Mouse (Mus musculus) gastrocnemius, adult 8-10 months (tissue): ENCODE measurements around the gene Opcml. TPM values are rescaled to one million over a fixed set of nuclear protein-coding genes. Genes with fewer than 3 reads are reported as not detected.
A peak's percentile ranks its signal among the peaks of the same experiment; 100 is the strongest.

ENCODE experiments used
- DNase-seq, 2 experiments: peaks; one replicate each; pipeline ENCODE4 v3.0.0; 2022; ENCODE audit warnings: low spot score in 2 of 2
- total RNA-seq, 4 experiments: library from RNA; stranded (reverse); gene quantifications; 2 replicates each; pipeline ENCODE4 v1.2.4; 2022

Gene Opcml
- total RNA-seq, 4 experiments from 2014 or later: 0.97 to 1.8 (median 1.2) TPM

- DNase-seq: no peak
Measured at GRCm38 (mm10) chr9:27830519-27830918, 39.9 kb downstream of the Opcml start.

DNA sequence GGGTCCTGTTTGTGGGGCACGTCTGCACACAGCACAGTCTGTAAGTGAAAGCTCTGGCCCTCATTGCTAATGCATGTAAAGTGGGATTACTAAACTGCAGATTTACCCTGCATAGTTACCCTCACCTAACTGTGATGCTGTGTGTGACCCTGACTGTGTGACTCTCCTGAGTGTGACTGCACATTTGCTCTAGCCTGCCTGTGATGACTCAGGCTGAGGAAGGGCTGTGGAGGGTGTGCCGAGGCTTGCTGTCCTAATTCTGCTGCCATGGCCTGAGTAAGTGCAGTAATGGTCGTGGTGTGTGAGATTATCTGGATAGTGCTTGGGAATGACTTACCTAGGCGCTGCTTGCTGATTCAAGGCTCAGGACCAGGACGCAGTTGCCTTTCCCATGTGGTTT is 52.2 kb downstream of the Opcml start:
- no peak for DNase-seq

DNA sequence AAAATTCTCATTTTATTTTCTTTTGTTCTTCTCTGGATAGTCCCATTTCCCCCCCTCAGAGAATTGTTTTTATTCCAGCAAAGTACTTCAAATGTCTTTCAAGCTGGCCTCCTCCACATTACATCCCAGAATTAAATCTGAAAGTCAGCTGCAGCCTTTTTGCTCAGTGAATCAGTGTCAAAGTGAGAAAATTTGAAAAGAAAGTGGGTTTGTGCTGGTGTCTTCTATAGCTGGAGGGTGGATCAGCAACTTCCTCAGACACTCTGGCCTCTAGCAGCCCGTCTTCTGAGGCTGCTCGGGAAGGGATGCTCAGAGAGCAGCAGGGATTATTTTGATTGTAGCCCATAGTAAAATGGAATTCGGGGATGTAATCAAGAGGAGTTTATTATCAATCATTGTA is 81.0 kb downstream of the Opcml start:
- no peak for DNase-seq

GRCm38 (mm10) chr9:27889636-27890035 is 99.1 kb downstream of the Opcml start:
- no peak for DNase-seq

DNA sequence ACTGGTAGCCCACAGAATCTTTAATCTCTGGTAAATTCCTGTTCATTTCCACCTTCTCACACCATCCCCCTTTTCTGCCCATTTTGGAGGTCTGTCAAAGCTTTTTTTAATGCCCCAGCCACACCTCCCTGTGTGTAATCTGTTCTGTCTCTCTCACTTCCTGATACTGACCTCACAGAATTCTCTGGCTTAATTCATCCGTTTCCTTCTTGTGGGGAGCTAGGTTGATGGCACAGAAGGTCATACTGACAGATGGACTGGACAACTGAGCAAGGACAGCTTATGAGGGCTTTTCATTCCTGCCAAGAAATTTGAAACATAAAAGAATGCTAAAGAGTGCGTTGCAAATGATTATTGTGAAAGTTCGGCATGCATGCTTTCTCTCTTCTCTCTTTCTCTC is 126.7 kb downstream of the Opcml start:
- DNase-seq: no peak

GRCm38 (mm10) chr9:27923495-27923894 is 132.9 kb downstream of the Opcml start:
- no peak for DNase-seq

DNA sequence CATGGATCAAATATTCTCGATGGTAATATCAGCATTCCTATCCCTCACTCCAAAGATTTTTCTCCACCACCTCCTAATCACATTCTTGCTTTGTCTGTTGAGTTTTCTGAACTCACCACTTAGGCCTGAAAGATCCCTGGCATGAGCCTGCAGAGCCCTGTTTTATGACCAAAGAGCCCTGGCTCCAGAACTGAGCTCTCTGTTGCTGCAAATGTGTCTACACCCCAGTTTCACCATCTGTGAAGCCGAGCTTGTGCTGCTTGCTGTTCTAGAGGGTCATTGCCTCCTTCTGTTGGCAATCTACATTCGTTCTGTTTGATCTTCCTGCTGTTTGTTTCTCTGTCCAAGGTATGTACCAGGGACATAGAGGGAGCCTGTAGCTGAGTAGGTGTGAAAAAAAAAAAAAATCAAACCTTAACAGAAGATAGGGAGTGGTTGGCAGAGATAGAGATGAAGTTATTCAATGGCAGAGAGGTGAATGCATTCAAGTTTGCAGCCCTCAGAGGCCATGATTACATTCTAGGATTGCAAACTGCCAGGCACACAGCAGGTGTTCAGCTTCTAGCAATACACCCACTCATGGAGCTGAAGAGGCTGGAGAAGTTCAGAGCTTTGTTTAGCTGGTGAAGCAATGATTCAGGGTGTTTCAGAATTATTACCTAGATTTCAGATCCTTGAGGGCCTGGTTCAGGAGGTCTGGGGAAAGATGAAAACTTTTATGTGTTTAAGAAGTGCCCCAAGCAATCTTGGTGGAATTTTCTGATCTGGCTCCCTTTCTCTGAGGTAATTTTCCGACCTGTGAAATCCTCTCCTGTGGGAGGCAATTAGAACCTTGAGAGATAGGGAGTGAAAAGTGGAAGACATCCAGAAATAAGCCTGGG is 133.6 kb downstream of the Opcml start:
- no peak for DNase-seq

GRCm38 (mm10) chr9:27925650-27926049 is 135.1 kb downstream of the Opcml start:
- no peak for DNase-seq

- peak; percentile 34 to 52 for DNase-seq
Measured at GRCm38 (mm10) chr9:27937253-27937652, 146.7 kb downstream of the Opcml start.

DNA sequence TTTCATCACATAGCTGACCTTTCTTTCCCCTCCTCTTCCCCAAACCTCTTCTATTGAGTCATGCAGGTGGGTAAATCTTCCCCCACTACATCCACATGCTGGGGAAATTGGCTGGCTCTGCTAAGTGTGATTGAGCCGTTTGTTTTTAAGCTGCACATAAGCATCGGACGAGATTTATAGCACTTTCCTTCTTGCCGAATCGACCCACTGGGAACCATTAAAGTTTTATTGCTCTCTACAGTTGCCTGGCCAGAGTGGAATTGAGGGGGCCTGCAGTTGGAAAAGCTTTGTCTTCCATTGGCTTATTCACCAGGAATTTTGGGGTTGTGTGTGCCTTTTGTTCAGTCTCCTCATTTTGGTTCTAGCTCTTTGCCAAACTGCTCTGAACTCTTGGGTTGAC is 147.1 kb downstream of the Opcml start:
- no peak for DNase-seq

- no peak for DNase-seq
Measured at GRCm38 (mm10) chr9:27945323-27946010, 154.9 kb downstream of the Opcml start.

GRCm38 (mm10) chr9:27951110-27951509 is 160.5 kb downstream of the Opcml start:
- no peak for DNase-seq

- DNase-seq: no peak
Measured at GRCm38 (mm10) chr9:27961682-27962081, 171.1 kb downstream of the Opcml start.

DNA sequence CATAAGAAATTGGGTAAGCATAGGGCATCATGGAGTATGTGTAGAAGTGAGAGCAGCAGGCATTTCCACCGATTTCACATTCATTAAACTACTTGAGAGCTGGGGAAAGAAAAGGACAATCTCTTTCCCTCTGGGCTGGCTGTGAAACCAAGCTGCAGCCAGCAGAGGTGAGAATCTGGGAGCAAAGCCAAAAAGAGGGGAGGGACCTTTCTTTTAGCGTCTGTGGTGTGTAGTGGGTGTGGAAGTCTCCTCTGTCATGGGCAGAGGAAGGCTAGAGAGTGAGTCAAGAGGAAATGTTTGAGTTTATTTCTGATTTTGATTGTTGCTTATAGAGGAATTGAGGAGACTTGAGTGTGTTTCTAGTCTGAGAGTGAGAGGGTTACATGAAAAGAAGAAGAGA is 172.8 kb downstream of the Opcml start:
- DNase-seq: no peak

GRCm38 (mm10) chr9:27964902-27965550 is 174.5 kb downstream of the Opcml start:
- DNase-seq: no peak

DNA sequence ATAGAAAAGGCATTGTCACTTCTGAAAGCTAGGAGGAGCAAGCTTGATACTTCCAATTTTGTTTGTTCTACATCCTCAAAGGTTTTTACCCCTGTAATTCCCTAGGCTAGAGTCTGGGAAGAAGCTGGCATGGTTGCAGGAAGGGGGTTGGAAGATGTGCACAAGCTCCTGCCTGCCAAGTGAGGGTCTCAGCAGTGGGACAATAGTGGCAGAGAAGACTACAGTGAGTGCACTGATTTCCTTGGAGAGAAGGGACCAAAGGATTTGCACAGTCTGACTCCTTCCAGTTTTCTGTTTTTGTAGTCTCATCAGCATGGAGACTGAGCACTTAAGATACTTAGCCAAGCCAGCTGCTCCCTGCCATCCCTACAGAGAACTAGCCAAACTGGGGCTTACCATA is 177.7 kb downstream of the Opcml start:
- DNase-seq: no peak

DNA sequence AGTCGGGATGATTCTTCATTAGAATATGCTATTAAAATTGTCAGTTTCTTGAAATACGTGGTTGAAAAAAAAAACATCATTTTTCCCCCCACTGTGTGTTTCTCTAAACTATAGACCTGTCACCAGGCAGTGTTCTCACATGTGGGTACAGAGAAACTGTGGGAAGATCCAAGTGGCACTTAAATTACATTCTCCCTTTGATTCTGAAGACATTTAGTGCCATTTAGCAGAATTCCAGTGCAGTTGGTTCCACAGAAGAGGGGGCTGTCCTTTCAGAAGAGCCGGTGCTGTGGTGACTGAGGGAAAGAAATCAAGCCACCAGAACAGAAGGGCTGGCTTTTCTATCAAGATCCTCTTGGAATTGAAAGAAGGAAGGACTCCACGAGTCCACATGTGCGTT is 181.7 kb downstream of the Opcml start:
- no peak for DNase-seq

DNA sequence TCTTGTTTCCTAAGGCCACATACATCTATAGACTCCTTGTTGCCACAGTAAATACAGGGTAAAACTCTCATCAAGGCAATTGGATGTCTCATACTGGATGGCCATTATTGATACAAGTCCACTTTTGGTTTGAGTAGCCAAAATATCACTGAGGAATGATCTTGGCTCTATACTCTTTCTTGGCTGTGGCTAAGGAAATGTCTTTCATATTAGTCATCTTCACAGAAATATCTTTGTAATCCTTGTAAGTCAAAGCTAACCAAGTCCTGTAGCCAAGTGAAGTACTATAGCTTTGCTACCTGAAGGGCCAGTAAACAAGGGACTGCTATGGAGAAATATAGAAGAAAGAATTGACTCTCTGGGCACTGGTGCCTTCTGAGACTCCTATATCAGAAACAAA is 192.0 kb downstream of the Opcml start:
- DNase-seq: no peak

DNA sequence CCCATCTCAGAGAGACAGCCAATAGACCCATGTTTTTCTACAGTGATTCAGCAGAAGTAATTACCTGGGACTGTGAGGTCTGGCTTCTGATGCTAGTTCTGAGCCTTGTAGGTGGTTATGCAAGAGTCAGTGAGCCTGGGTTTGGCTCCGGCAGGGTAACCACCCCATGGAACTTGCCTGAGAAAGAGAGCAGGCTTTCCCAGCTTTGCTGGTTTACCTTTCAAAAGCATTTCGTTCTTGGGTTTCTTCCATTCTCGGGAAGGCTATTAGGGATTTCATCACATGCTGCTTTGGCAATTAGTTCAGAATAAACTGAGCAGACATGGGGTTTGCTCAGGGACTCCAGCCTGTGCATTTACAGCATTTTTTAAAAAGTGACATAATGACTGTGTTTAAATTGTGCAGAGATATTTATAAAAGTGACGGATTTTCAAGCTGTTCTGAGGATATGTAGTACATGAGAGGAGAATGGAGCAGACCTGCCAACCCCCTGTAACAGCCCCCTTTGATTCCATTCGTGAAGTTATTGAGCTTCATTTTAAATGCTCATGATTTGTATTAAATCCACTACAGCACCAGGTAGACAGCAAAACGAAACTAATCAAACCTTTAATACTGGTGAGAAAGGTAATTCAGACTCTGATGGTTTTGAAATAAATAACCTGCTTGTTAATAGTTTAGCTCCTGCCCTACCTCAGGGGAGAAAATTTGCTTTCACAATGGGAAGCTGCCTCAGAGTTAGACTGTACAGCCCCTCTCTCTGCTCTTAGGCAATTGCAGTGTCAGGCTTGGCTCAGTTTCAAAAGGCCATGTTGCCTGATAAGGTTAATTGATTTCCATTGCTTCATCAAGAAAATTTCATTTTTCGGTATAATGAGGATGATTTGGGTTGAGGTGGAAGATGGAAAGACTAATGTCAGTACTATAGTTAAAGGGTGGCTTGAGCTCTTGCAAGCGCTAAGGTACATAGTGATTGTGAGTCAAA is 196.3 kb downstream of the Opcml start:
- no peak for DNase-seq

DNA sequence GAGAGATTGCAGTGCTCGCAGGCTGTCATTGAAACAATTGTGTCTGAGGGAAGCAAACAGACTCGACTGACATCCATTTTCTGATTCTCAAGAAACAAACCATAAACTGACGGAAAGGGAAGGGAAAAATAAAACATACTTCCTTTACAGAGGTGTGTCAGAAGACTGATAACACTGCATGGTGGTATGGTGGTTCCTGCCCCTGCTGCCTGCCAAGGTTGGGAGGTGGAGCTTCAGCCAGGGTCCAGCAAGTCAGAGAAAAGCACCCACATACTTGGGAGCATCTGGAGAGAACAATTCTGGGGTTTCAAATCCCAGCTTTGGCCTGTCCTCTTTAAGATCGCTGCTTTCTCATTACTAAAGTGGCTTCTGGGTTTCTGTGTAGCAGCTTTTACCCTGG is 201.0 kb downstream of the Opcml start:
- no peak for DNase-seq

GRCm38 (mm10) chr9:27996536-27996935 is 206.0 kb downstream of the Opcml start:
- DNase-seq: no peak
